Mouse (Mus musculus): ENCODE measurements around the gene Notch3. TPM values are rescaled to one million over a fixed set of nuclear protein-coding genes. Genes with fewer than 3 reads are reported as not detected.
"Not testable (repeated sequence)": the region's sequence is repeated elsewhere in the genome, so short reads cannot be mapped to it uniquely, and the experiment has no call there.

Gene Notch3
- polyA plus RNA-seq, 1 experiment from 2014 or later, result 8.3 TPM

DNA sequence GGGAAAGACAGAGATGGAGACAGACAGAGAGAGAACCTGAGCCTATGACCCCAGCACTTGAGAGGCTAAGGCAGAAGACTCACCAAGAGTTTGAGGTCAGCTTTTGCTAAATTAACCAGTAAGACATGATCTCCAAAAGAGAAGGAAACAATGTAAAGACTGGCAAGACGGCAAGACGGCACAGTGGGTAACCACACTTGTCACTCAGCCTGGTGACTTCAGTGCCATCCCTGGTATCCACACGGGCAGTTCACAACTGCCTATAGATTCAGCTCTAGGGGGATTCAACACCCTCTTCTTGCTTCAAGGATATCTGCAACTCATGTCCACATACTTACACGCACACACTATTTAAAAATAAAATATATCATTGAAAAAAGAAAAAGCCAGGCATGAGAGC, 43.1 kb downstream of the Notch3 start:
- H3K4me3 ChIP-seq (replicated peaks), result no peak overlapping the region
- H3K36me3 ChIP-seq, result peaks cover 3% of the 10 kb centered on the region; the same call in 1 of the 2 replicates
- 85% methylated on average over 4 of the region's 4 CpGs for WGBS
- H3K27me3 ChIP-seq (replicated peaks), result no peaks in the 10 kb centered on the region
- no peak overlapping the region for H3K4me2 ChIP-seq (replicated peaks)
- peaks cover 2% of the 10 kb centered on the region for H3K4me1 ChIP-seq (replicated peaks)
- H3K9ac ChIP-seq, result no peak overlapping the region
- no peak overlapping the region for H3K27ac ChIP-seq
- H3K9me3 ChIP-seq, result no peaks in the 10 kb centered on the region
- no peak for ATAC-seq

DNA sequence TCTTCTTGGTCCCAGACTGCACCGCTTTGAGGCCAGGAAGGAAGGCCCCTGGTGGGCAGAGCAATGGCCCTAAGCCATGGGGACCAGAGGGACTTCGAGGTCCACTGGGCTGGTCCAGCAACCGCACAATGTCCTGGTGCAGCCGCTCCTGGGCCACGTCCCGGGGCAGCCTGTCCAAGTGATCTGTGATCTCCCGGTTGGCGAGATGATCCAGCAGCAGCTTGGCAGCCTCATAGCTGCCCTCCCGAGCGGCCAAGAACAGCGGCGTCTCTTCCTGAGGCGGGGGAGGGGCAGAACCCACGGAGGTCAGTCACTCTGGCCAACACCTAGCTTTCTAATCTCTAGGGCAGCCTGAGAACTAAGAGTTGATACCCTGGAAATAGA, 44.1 kb downstream of the Notch3 start:
- Histone ChIP-seq H3K27me3 (replicated peaks) (no peaks in the 10 kb centered on the region), H3K27ac (no peak overlapping the region), H3K36me3 (peaks cover 3% of the 10 kb centered on the region; the same call in 1 of the 2 replicates), H3K4me2 (replicated peaks) (no peak overlapping the region), H3K4me3 (replicated peaks) (no peak overlapping the region), H3K4me1 (replicated peaks) (peaks cover 10% of the 10 kb centered on the region), H3K9me3 (no peaks in the 10 kb centered on the region), H3K9ac (no peak overlapping the region)
- 79% methylated on average over 14 of the region's 14 CpGs for WGBS
- no peak for ATAC-seq

DNA sequence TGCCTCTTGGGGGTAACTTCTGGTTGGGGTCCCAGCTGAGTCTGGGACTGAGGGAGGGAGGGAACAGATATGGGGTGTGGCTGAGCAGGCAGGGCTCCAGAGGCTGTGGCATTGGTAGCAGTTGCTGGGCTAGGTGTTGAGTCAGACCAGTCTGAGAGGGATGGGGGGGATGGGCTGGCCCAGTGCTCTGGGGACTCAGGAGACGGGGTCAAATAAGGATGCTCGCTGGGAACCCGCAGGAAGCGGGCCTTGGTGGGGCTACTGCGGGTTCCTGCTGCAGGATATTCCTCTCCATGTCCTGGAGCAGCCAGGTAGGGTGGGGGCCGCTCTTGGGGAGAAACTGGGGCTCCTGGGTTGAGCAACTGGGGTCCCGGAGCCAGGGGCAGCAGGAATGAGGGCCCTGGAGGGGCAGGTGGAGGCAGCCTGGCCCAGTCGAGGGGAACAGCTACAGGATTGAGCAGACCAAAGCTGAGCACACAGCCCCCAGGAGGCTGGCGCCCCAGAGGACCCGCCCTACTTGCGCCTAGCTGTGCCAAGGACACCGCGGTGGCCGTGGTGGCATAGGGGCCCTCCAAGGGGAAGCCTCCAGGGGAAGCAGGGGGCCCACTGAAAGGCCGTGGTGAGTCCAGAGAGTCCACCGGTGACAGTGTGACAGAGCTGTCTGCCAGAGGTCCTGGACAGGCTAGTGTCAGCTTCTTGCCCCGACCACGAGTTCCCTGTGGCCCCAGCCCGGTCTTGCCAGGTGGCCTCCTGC, 44.6 kb downstream of the Notch3 start:
- H3K4me3 ChIP-seq (replicated peaks), result no peak overlapping the region
- H3K9me3 ChIP-seq, result no peaks in the 10 kb centered on the region
- H3K4me2 ChIP-seq (replicated peaks), result no peak overlapping the region
- H3K36me3 ChIP-seq, result peaks cover 1% of the 10 kb centered on the region; the same call in 1 of the 2 replicates
- no peak overlapping the region for H3K27ac ChIP-seq
- no peak; the same call in 1 of the 2 replicates for ATAC-seq
- no peaks in the 10 kb centered on the region for H3K27me3 ChIP-seq (replicated peaks)
- WGBS, result 73% methylated on average over 19 of the region's 19 CpGs
- H3K9ac ChIP-seq, result no peak overlapping the region
- H3K4me1 ChIP-seq (replicated peaks), result peaks cover 16% of the 10 kb centered on the region

DNA sequence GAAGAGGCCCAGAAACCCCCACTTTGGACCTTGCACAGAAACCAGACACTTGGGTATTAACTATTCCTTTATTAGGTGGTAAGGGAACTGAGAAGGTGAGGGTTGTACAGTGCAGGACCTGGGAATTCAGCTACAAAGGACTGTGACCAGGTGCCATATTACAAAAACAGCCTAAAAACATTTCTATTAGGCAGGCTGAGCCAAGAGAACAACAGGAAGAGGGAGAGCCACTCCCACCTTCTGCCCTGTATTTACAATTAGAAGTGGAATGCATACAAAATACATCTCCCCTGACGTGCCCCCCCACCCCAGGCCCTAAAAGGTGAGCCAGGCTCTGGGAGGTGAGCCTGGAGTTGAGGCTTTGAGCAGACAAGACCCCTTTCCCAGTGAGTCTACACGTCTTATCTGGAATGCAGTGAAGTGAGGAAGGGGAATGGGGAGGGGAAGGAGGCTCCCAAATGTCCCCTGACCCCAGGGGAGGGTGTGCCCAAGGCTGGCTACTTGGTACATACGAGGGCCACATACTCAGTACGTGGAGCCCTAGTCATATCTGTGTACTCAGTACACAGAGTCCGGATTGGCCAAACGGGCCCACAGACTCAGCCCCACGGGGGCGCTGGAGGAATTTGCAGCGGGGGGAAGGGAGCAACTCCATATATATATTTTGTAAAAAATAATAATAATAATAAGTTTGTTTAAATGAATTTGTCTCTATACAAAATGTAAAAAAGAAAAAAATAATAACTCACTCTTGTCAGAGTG, 45.7 kb downstream of the Notch3 start:
- Histone ChIP-seq H3K27me3 (replicated peaks) (no peaks in the 10 kb centered on the region), H3K4me1 (replicated peaks) (peaks cover 18% of the 10 kb centered on the region), H3K4me2 (replicated peaks) (no peak overlapping the region), H3K4me3 (replicated peaks) (no peak overlapping the region), H3K9ac (no peak overlapping the region), H3K9me3 (no peaks in the 10 kb centered on the region), H3K27ac (no peak overlapping the region), H3K36me3 (no peaks in the 10 kb centered on the region)
- no peak for ATAC-seq
- 72% methylated on average over 9 of the region's 9 CpGs for whole genome bisulfite sequencing

DNA sequence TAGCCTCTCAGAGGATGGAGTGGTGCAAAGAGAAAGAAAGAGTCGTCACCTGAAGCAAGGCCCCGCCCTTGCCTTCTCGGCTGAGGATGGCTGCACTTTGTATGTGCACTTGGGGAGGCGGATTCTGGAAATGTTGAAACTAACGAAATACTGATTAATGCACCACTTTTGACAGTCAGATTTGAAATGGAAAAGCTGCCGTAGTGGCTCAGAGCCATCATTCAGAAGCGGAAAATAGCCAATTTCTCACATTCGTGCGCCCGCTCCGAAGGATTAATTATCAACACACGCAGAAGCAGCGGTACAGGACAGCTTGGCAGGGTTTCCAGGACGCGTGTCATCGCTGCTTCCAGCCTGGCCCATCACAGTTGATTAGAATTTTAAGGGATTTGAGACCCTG, 47.5 kb downstream of the Notch3 start:
- 70% methylated on average over 16 of the region's 16 CpGs for WGBS
- H3K36me3 ChIP-seq, result no peaks in the 10 kb centered on the region
- H3K4me2 ChIP-seq (replicated peaks), result no peak overlapping the region
- H3K9ac ChIP-seq, result no peak overlapping the region
- H3K27me3 ChIP-seq (replicated peaks), result no peaks in the 10 kb centered on the region
- no peak overlapping the region for H3K27ac ChIP-seq
- H3K9me3 ChIP-seq, result no peaks in the 10 kb centered on the region
- peaks cover 24% of the 10 kb centered on the region for H3K4me1 ChIP-seq (replicated peaks)
- H3K4me3 ChIP-seq (replicated peaks), result no peak overlapping the region
- ATAC-seq, result no peak

DNA sequence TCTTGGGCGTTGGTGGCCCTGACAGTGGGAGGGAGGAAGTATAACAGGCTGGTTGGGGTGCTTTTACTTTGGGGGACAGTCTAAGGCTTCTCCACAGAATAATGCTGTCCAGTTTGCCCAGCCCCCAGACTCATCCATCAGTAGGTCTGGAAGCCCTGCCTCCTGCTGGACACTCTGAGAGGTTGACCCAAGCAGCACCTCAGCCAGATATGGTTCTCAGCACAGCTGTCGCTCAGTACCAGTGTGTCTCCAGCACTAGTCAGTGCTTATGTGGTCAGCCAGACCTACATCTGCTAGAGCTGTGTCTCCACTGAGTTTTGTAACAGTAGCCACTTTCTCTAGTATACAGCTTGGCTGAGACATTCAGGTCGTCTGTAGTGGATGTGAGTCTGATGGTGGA, 48.2 kb downstream of the Notch3 start:
- H3K4me3 ChIP-seq (replicated peaks), result 0 out of 2 replicates have a peak overlapping the region, but pooled peaks have one; percentile 9
- H3K27me3 ChIP-seq (replicated peaks), result no peaks in the 10 kb centered on the region
- peak overlapping the region; percentile 54 for H3K4me2 ChIP-seq (replicated peaks)
- peak overlapping the region; percentile 20; the same call in 1 of the 2 replicates for H3K9ac ChIP-seq
- H3K36me3 ChIP-seq, result no peaks in the 10 kb centered on the region
- H3K4me1 ChIP-seq (replicated peaks), result peaks cover 31% of the 10 kb centered on the region
- H3K27ac ChIP-seq, result 0 out of 2 replicates have a peak overlapping the region, but pooled peaks have one; percentile 32
- WGBS, result 26% methylated on average over 3 of the region's 3 CpGs
- no peaks in the 10 kb centered on the region for H3K9me3 ChIP-seq
- ATAC-seq, result no peak

DNA sequence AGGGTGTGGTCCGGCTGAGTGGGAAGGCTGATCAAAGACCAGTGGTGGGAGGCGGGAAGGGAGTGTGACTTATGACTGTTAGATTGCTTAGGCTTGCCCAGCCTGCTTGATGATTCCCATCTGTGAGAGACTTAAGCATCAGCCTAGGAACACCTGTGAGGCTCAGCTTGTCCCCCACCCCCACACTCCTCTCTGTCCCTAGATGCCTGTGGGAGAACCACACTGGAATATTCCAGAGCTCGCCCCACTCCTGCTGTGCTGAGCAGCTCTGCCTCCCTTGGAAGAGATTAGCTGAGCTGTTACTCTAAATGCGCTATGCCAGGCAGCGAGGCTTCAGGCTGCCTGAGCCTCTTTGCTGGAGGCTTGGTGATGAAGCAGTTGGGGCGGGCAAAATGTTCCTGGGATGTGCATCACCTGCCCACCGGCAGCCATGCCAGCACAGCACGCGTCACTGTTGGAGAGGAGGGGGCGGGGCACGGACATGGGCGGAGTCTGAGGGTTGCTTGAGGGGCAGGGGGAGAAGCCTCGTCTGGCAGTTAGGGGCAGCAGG, 48.7 kb downstream of the Notch3 start:
- not testable (repeated sequence) for H3K36me3 ChIP-seq; H3K27me3 ChIP-seq (replicated peaks); H3K9me3 ChIP-seq
- peak; percentile 70 for ATAC-seq
- H3K9ac ChIP-seq, result peak overlapping the region; percentile 20; the same call in 1 of the 2 replicates
- 0 out of 2 replicates have a peak overlapping the region, but pooled peaks have one; percentile 9 for H3K4me3 ChIP-seq (replicated peaks)
- H3K4me1 ChIP-seq (replicated peaks), result peaks cover 36% of the 10 kb centered on the region
- under 1% methylated on average over 12 of the region's 13 CpGs for WGBS
- peak overlapping the region; percentile 54 for H3K4me2 ChIP-seq (replicated peaks)
- 0 out of 2 replicates have a peak overlapping the region, but pooled peaks have one; percentile 32 for H3K27ac ChIP-seq

DNA sequence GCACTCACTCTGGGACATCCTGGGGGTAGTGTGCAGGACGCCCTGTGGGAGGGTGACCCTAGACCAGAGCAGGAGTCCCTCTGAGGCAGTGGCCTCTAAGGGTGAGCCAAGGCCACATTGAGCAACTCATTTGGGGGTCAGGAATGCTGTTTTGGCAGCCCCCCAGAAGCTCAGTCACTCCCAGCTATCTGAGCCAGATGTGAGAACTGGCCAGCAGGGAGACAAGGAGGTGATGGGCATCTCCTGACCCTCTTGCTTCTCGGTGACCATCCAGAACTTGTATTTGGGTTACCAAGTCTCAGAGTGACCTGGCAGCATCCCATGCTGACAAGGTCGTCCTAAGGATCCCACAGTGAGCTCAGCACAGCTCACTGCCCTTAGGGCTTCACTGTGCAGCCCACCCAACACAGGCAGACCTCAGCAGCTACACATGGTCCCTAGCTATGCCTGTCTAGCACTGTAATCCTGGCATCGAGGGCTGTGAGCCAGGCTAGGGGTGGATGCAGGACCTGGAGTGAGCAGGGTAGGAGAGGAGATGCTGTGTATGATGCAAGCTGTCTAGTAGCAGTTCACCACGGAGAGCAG, 49.3 kb downstream of the Notch3 start:
- Histone ChIP-seq H3K4me2 (replicated peaks) (no peak overlapping the region), H3K36me3 (no peaks in the 10 kb centered on the region), H3K4me1 (replicated peaks) (peaks cover 36% of the 10 kb centered on the region), H3K27ac (no peak overlapping the region), H3K9me3 (no peaks in the 10 kb centered on the region), H3K9ac (no peak overlapping the region), H3K27me3 (replicated peaks) (no peaks in the 10 kb centered on the region), H3K4me3 (replicated peaks) (no peak overlapping the region)
- WGBS, result 43% methylated on average over 5 of the region's 5 CpGs
- ATAC-seq, result no peak; the same call in 1 of the 2 replicates

DNA sequence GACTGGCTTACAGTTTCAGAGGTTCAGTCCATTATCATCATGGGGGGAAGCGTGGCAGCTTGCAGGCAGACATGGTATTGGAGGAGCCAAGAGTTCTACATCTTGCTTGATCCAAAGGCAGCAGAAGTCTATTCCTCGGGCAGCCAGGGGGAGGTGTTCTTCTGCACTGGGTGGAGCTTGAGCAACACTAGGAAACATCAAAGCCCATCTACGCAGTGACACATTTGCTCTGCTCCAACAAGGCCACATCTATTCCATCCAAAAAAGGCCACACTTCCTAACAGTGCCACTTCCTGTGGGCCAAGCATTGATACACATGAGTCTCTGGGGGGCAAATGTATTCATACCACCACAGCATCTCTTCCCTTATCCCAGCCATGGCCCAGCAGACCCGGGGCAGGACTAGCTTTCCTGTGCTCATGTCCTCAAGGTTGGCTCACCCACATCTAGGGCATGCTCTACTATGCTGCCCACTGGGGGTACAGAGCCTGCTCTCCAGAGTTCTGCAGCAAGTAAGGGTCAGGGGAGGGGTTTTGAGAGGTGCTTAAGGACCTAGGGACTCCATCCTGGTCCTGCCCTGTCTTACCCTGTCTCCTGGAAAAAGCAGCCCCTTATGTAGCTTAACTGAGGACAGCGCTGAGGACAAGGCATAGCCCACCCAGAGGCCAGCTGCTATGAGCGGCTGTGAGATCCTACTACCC, 49.9 kb downstream of the Notch3 start:
- ATAC-seq, result no peak
- no peak overlapping the region for H3K4me2 ChIP-seq (replicated peaks)
- H3K27me3 ChIP-seq (replicated peaks), result no peaks in the 10 kb centered on the region
- no peaks in the 10 kb centered on the region for H3K9me3 ChIP-seq
- no peak overlapping the region for H3K4me3 ChIP-seq (replicated peaks)
- H3K36me3 ChIP-seq, result no peaks in the 10 kb centered on the region
- no peak overlapping the region for H3K9ac ChIP-seq
- WGBS, result 81% methylated on average over 6 of the region's 6 CpGs
- no peak overlapping the region for H3K27ac ChIP-seq
- peaks cover 36% of the 10 kb centered on the region for H3K4me1 ChIP-seq (replicated peaks)

DNA sequence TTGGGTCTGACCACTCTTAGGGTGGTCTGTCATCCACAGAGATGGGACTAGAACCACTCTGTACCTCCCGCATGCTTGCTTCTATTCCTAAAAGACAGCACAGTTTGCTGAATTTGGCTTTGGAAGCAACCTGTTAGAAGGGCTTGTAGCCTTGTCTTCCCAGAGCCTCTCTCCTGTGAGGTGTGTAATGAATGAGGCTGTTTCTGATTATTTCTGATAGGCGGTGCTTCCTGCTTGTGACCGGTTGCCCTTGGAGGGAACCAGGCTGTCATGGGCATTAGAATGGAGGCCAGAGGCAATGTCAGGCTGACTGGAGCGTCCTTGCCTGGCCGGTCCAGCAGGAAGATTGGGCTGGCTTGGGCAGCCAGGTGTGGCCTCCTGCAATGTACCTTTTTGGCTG, 52.2 kb downstream of the Notch3 start:
- H3K9me3 ChIP-seq; ATAC-seq; H3K27ac ChIP-seq; H3K27me3 ChIP-seq (replicated peaks); H3K36me3 ChIP-seq; H3K9ac ChIP-seq: not testable (repeated sequence)
- 51% methylated on average over 5 of the region's 5 CpGs for WGBS
- H3K4me2 ChIP-seq (replicated peaks), result peak overlapping the region; percentile 98
- peak overlapping the region; percentile 48 for H3K4me3 ChIP-seq (replicated peaks)
- peaks cover 36% of the 10 kb centered on the region for H3K4me1 ChIP-seq (replicated peaks)

DNA sequence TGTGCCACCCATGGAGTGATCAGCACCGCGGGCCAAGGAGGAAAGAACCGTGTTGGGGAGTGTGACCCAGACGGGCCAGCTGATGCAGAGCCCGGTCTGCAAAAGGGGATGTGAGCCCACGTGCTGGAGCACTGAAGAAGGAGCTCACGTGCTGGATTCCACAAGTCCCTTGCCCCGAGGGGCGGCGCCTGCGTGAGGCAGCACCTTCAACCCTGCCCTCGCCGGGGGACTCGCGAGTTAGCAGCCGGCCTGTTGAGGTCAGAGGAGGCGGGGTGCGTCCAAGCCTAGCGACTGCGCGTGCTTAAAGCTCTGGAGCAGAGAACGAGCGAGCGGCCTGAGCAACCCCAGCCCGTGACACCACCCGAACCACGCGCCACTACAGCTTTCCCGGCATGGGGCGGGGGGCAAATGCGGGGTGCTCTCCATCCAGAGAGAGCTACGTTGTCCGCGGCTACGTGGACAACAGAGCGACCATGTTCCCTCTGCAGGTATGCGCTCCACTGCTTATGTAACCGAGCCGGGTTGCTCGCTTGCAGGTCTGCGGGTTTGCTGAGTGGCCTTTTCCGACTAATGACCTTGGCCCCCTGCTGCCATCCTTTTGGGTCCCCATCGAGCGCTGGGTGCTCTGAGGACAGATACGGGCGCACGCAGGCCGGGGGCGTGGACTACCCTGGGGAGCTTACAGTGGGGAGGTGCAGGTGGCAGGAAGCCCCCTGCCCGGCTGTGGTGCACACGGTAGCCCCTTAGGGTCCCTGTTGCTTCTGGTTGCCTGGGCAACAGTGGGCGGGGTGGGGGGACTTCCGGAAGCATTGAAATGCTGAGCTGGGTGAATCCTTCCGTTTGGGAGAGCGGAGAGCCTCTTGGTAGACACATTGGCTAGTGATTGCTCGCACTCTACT, 52.9 kb downstream of the Notch3 start:
- Histone ChIP-seq H3K4me1 (replicated peaks) (peaks cover 36% of the 10 kb centered on the region), H3K36me3 (no peaks in the 10 kb centered on the region), H3K9ac (peak overlapping the region; percentile 40), H3K27ac (no peak overlapping the region), H3K4me3 (replicated peaks) (peak overlapping the region; percentile 48), H3K27me3 (replicated peaks) (no peaks in the 10 kb centered on the region), H3K9me3 (no peaks in the 10 kb centered on the region), H3K4me2 (replicated peaks) (peak overlapping the region; percentile 98)
- 2% methylated on average over 56 of the region's 56 CpGs for WGBS
- ATAC-seq, result peak; percentile 67
